Mouse (Mus musculus): ENCODE results near the gene Col25a1. TPM values are rescaled to one million over a fixed set of nuclear protein-coding genes. Genes with fewer than 3 reads are reported as not detected.

Gene Col25a1
- polyA plus RNA-seq, 1 experiment from 2014 or later = 2.0 TPM

- no peak overlapping the region for H3K4me2 ChIP-seq
- no peaks in the 10 kb centered on the region for H3K4me1 ChIP-seq
- 69% methylated on average over 13 of the region's 13 CpGs for WGBS
- no peak overlapping the region for H3K27ac ChIP-seq (replicated peaks)
- H3K9me3 ChIP-seq = no peaks in the 10 kb centered on the region
- no peak for ATAC-seq (ENCODE audit: extremely low read depth, insufficient number of reproducible peaks, low FRiP score, low TSS enrichment)
- no peaks in the 10 kb centered on the region for H3K27me3 ChIP-seq (replicated peaks)
- no peak overlapping the region for H3K4me3 ChIP-seq
- H3K9ac ChIP-seq = no peak overlapping the region
- H3K36me3 ChIP-seq = no peaks in the 10 kb centered on the region
Observed at GRCm38 (mm10) chr3:130161323-130161917, 30.1 kb downstream of the Col25a1 start.

- no peaks in the 10 kb centered on the region for H3K4me1 ChIP-seq
- no peaks in the 10 kb centered on the region for H3K27me3 ChIP-seq (replicated peaks)
- H3K9ac ChIP-seq = no peak overlapping the region
- 57% methylated on average over 4 of the region's 4 CpGs for WGBS
- H3K4me3 ChIP-seq = no peak overlapping the region
- ATAC-seq (ENCODE audit: extremely low read depth, insufficient number of reproducible peaks, low FRiP score, low TSS enrichment) = no peak
- 0 out of 2 replicates have a peak, but pooled peaks cover 7% of the 10 kb centered on the region for H3K9me3 ChIP-seq
- no peaks in the 10 kb centered on the region for H3K36me3 ChIP-seq
- no peak overlapping the region for H3K4me2 ChIP-seq
- no peak overlapping the region for H3K27ac ChIP-seq (replicated peaks)
Observed at GRCm38 (mm10) chr3:130166875-130167274, 35.6 kb downstream of the Col25a1 start.

- Histone ChIP-seq H3K27ac (replicated peaks) (peak overlapping the region; percentile 5; the same call in 1 of the 2 replicates), H3K4me3 (no peak overlapping the region), H3K9ac (no peak overlapping the region), H3K9me3 (0 out of 2 replicates have a peak, but pooled peaks cover 7% of the 10 kb centered on the region), H3K4me1 (no peaks in the 10 kb centered on the region), H3K36me3 (no peaks in the 10 kb centered on the region), H3K27me3 (replicated peaks) (no peaks in the 10 kb centered on the region), H3K4me2 (peak overlapping the region; percentile 32; the same call in 1 of the 2 replicates)
- WGBS = 54% methylated on average over 17 of the region's 17 CpGs
- no peak for ATAC-seq (ENCODE audit: extremely low read depth, insufficient number of reproducible peaks, low FRiP score, low TSS enrichment)
Observed at GRCm38 (mm10) chr3:130172764-130173163, 41.5 kb downstream of the Col25a1 start.

GRCm38 (mm10) chr3:130180181-130180940 is 49.1 kb downstream of the Col25a1 start:
- Histone ChIP-seq H3K4me1 (peaks cover 19% of the 10 kb centered on the region), H3K27me3 (replicated peaks) (peaks cover 10% of the 10 kb centered on the region), H3K4me2 (peak overlapping the region; percentile 100), H3K9me3 (no peaks in the 10 kb centered on the region), H3K36me3 (no peaks in the 10 kb centered on the region), H3K9ac (peak overlapping the region; percentile 83), H3K27ac (replicated peaks) (peak overlapping the region; percentile 86), H3K4me3 (peak overlapping the region; percentile 74)
- peak; percentile 84 for ATAC-seq (ENCODE audit: extremely low read depth, insufficient number of reproducible peaks, low FRiP score, low TSS enrichment)
- WGBS = under 1% methylated on average over 37 of the region's 40 CpGs

- under 1% methylated on average over 40 of the region's 40 CpGs for WGBS
Observed at GRCm38 (mm10) chr3:130180964-130181590, 49.8 kb downstream of the Col25a1 start.

GRCm38 (mm10) chr3:130181591-130181980 is 50.3 kb downstream of the Col25a1 start:
- WGBS = 15% methylated on average over 8 of the region's 8 CpGs
- Histone ChIP-seq H3K27ac (replicated peaks) (no peak overlapping the region), H3K4me1 (peaks cover 20% of the 10 kb centered on the region), H3K4me2 (peak overlapping the region; percentile 100), H3K4me3 (peak overlapping the region; percentile 74), H3K36me3 (no peaks in the 10 kb centered on the region), H3K9me3 (no peaks in the 10 kb centered on the region), H3K9ac (peak overlapping the region; percentile 83), H3K27me3 (replicated peaks) (peaks cover 10% of the 10 kb centered on the region)
- ATAC-seq (ENCODE audit: extremely low read depth, insufficient number of reproducible peaks, low FRiP score, low TSS enrichment) = no peak

More at GRCm38 (mm10) chr3:130180964-130181590, 49.8 kb downstream of the Col25a1 start:
- peak; percentile 52; the same call in 1 of the 2 replicates for ATAC-seq (ENCODE audit: extremely low read depth, insufficient number of reproducible peaks, low FRiP score, low TSS enrichment)
- Histone ChIP-seq H3K27ac (replicated peaks) (no peak overlapping the region), H3K4me3 (peak overlapping the region; percentile 74), H3K4me1 (peaks cover 20% of the 10 kb centered on the region), H3K4me2 (peak overlapping the region; percentile 100), H3K27me3 (replicated peaks) (peaks cover 10% of the 10 kb centered on the region), H3K9ac (peak overlapping the region; percentile 83), H3K9me3 (no peaks in the 10 kb centered on the region), H3K36me3 (no peaks in the 10 kb centered on the region)

- Histone ChIP-seq H3K4me1 (peaks cover 20% of the 10 kb centered on the region), H3K4me2 (peak overlapping the region; percentile 100; the same call in 1 of the 2 replicates), H3K9me3 (no peaks in the 10 kb centered on the region), H3K27ac (replicated peaks) (no peak overlapping the region), H3K4me3 (no peak overlapping the region), H3K36me3 (no peaks in the 10 kb centered on the region), H3K27me3 (replicated peaks) (peaks cover 10% of the 10 kb centered on the region), H3K9ac (no peak overlapping the region)
- ATAC-seq (ENCODE audit: extremely low read depth, insufficient number of reproducible peaks, low FRiP score, low TSS enrichment) = no peak
- 67% methylated on average over 4 of the region's 4 CpGs for WGBS
Observed at GRCm38 (mm10) chr3:130182450-130182849, 51.1 kb downstream of the Col25a1 start.

GRCm38 (mm10) chr3:130185111-130185510 is 53.8 kb downstream of the Col25a1 start:
- WGBS = 43% methylated on average over 3 of the region's 3 CpGs
- Histone ChIP-seq H3K36me3 (no peaks in the 10 kb centered on the region), H3K4me3 (no peak overlapping the region), H3K9ac (no peak overlapping the region), H3K4me1 (peaks cover 17% of the 10 kb centered on the region), H3K27me3 (replicated peaks) (peaks cover 10% of the 10 kb centered on the region), H3K27ac (replicated peaks) (no peak overlapping the region), H3K4me2 (no peak overlapping the region), H3K9me3 (no peaks in the 10 kb centered on the region)
- no peak for ATAC-seq (ENCODE audit: extremely low read depth, insufficient number of reproducible peaks, low FRiP score, low TSS enrichment)

- 74% methylated on average over 5 of the region's 5 CpGs for WGBS
- no peak for ATAC-seq (ENCODE audit: extremely low read depth, insufficient number of reproducible peaks, low FRiP score, low TSS enrichment)
Observed at GRCm38 (mm10) chr3:130187588-130187987, 56.3 kb downstream of the Col25a1 start.

GRCm38 (mm10) chr3:130193450-130193849 is 62.1 kb downstream of the Col25a1 start:
- H3K9me3 ChIP-seq = no peaks in the 10 kb centered on the region
- no peak overlapping the region for H3K4me2 ChIP-seq
- 73% methylated on average over 8 of the region's 8 CpGs for WGBS
- H3K36me3 ChIP-seq = no peaks in the 10 kb centered on the region
- H3K27ac ChIP-seq (replicated peaks) = no peak overlapping the region
- no peak overlapping the region for H3K4me3 ChIP-seq
- no peaks in the 10 kb centered on the region for H3K27me3 ChIP-seq (replicated peaks)
- ATAC-seq (ENCODE audit: extremely low read depth, insufficient number of reproducible peaks, low FRiP score, low TSS enrichment) = no peak
- H3K4me1 ChIP-seq = no peaks in the 10 kb centered on the region
- H3K9ac ChIP-seq = no peak overlapping the region

More at GRCm38 (mm10) chr3:130187588-130187987, 56.3 kb downstream of the Col25a1 start:
- Histone ChIP-seq H3K4me1 (peaks cover 7% of the 10 kb centered on the region; the same call in 1 of the 2 replicates), H3K36me3 (no peaks in the 10 kb centered on the region), H3K27ac (replicated peaks) (no peak overlapping the region), H3K4me3 (no peak overlapping the region), H3K9ac (no peak overlapping the region), H3K9me3 (no peaks in the 10 kb centered on the region), H3K27me3 (replicated peaks) (no peaks in the 10 kb centered on the region; the same call in 1 of the 2 replicates), H3K4me2 (no peak overlapping the region)

GRCm38 (mm10) chr3:130214631-130215030 is 83.3 kb downstream of the Col25a1 start:
- Histone ChIP-seq H3K4me1 (peaks cover 11% of the 10 kb centered on the region; the same call in 1 of the 2 replicates), H3K27me3 (replicated peaks) (no peaks in the 10 kb centered on the region), H3K4me2 (no peak overlapping the region), H3K9ac (no peak overlapping the region), H3K9me3 (no peaks in the 10 kb centered on the region), H3K4me3 (no peak overlapping the region), H3K27ac (replicated peaks) (no peak overlapping the region), H3K36me3 (no peaks in the 10 kb centered on the region)
- no peak for ATAC-seq (ENCODE audit: extremely low read depth, insufficient number of reproducible peaks, low FRiP score, low TSS enrichment)
- WGBS = 74% methylated on average over 11 of the region's 11 CpGs
